Mouse (Mus musculus) heart, adult 2 months (tissue): ENCODE measurements around the gene Lin7a.

Source experiments
- CTCF ChIP-seq: fragments of 200-600 bp; IDR thresholded peaks from 2 replicates; pipeline ENCODE4 v1.8.1; 2022; ENCODE audit warnings: antibody characterized with exemption, mild to moderate bottlenecking, moderate library complexity
- EP300 ChIP-seq: fragments of 200-500 bp; IDR thresholded peaks from 2 replicates; pipeline ENCODE4 v1.6.1; 2011; ENCODE audit warnings: low read depth, low read length, control low read depth; ENCODE audit not compliant: insufficient read depth
- POLR2A ChIP-seq: fragments of 200-500 bp; IDR thresholded peaks from 2 replicates; pipeline ENCODE4 v1.6.1; 2011; ENCODE audit warnings: mild to moderate bottlenecking, low read depth, low read length, control low read depth; ENCODE audit not compliant: insufficient read depth

GRCm38 (mm10) chr10:107436967-107437366 is 165.5 kb downstream of the Lin7a start:
- no peak for TF ChIP-seq EP300
- TF ChIP-seq CTCF, result no peak
- TF ChIP-seq POLR2A, result no peak
